Mouse (Mus musculus): ENCODE results near the gene Gm28230.

DNA sequence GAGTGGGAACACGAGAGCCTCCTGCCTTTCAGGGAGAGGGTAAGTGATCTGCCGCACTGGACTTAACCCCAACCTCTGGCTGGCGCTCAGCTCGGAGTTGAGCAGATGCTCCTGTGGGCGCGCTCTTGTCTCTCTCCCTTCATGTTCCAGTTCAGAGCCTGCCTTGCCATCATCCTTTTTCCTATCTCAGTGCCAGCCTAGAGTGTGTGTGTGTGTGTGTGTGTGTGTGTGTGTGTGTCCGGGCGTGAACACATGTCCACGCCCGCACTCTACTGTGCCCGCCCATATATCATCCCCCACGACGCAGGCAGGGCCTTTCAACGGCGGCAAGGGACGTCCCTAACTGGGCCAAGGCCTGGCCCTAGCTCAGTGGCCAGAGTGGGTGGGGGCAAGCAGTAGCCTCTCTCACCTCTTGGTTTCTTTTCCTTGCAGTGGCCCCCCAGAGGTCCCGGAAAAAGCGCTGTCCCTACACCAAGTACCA, 43.0 kb upstream of the Gm28230 start:
- TF ChIP-seq POLR2A (IDR thresholded peaks at IDR 0.05; ENCODE audit: insufficient read depth, low read depth, low read length) (no peak), CTCF (IDR thresholded peaks at IDR 0.05; ENCODE audit: insufficient read depth, low read depth, low read length) (no peak)
